Mouse (Mus musculus): ENCODE results near the gene Eef2. TPM values are rescaled to one million over a fixed set of nuclear protein-coding genes. Genes with fewer than 3 reads are reported as not detected.
A peak's percentile ranks its signal among the peaks of the same experiment; 100 is the strongest.
"Not testable (repeated sequence)": the region's sequence is repeated elsewhere in the genome, so short reads cannot be mapped to it uniquely, and the experiment has no call there.

Gene Eef2
- polyA plus RNA-seq, 1 experiment, result 468 TPM

GRCm38 (mm10) chr10:81179451-81180342 lies 3.3 kb downstream of the Eef2 start:
- no peak overlapping the region for H3K27ac ChIP-seq (ENCODE audit: control insufficient read depth, insufficient read depth, low read depth, low read length, poor library complexity)
- H3K4me3 ChIP-seq (replicated peaks; ENCODE audit: control insufficient read depth, low read depth, low read length), result no peak overlapping the region
- peaks cover 7% of the 10 kb centered on the region; the same call in 1 of the 2 replicates for H3K4me1 ChIP-seq (ENCODE audit: control insufficient read depth, insufficient read depth, low read length)
- TF ChIP-seq CTCF (IDR thresholded peaks at IDR 0.05; ENCODE audit: control insufficient read depth, insufficient read depth, low read length), result no peak
- TF ChIP-seq POLR2A (IDR thresholded peaks at IDR 0.05; ENCODE audit: borderline replicate concordance, control insufficient read depth, low read depth, low read length), result 0 out of 2 replicates have a peak, but pooled peaks have one; percentile 5
- WGBS, result 90% methylated on average over 32 of the region's 32 CpGs

DNA sequence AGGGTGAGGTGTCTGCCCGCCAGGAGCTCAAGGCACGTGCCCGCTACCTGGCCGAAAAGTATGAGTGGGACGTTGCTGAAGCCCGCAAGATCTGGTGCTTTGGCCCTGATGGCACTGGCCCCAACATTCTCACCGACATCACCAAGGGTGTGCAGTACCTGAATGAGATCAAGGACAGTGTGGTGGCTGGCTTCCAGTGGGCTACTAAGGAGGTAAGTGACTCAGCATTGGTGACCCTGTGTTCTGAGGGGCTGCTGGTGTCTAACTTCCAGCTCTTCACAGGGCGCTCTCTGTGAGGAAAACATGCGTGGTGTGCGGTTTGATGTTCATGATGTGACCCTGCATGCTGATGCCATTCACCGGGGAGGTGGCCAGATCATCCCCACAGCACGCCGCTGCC lies 4.5 kb downstream of the Eef2 start:
- WGBS, result 94% methylated on average over 13 of the region's 13 CpGs
- Histone ChIP-seq H3K27ac (ENCODE audit: control insufficient read depth, insufficient read depth, low read depth, low read length, poor library complexity) (no peak overlapping the region), H3K4me3 (replicated peaks; ENCODE audit: control insufficient read depth, low read depth, low read length) (no peak overlapping the region), H3K4me1 (ENCODE audit: control insufficient read depth, insufficient read depth, low read length) (peaks cover 6% of the 10 kb centered on the region; the same call in 1 of the 2 replicates)
- no peak for TF ChIP-seq POLR2A (IDR thresholded peaks at IDR 0.05; ENCODE audit: borderline replicate concordance, control insufficient read depth, low read depth, low read length)
- TF ChIP-seq CTCF (IDR thresholded peaks at IDR 0.05; ENCODE audit: control insufficient read depth, insufficient read depth, low read length), result no peak

- not testable (repeated sequence) for H3K27ac ChIP-seq (ENCODE audit: control insufficient read depth, insufficient read depth, low read depth, low read length, poor library complexity); H3K4me1 ChIP-seq (ENCODE audit: control insufficient read depth, insufficient read depth, low read length); H3K4me3 ChIP-seq (replicated peaks; ENCODE audit: control insufficient read depth, low read depth, low read length)
- WGBS, result 87% methylated on average over 12 of the region's 12 CpGs
Observed at GRCm38 (mm10) chr10:81181860-81182259, 5.4 kb downstream of the Eef2 start.

DNA sequence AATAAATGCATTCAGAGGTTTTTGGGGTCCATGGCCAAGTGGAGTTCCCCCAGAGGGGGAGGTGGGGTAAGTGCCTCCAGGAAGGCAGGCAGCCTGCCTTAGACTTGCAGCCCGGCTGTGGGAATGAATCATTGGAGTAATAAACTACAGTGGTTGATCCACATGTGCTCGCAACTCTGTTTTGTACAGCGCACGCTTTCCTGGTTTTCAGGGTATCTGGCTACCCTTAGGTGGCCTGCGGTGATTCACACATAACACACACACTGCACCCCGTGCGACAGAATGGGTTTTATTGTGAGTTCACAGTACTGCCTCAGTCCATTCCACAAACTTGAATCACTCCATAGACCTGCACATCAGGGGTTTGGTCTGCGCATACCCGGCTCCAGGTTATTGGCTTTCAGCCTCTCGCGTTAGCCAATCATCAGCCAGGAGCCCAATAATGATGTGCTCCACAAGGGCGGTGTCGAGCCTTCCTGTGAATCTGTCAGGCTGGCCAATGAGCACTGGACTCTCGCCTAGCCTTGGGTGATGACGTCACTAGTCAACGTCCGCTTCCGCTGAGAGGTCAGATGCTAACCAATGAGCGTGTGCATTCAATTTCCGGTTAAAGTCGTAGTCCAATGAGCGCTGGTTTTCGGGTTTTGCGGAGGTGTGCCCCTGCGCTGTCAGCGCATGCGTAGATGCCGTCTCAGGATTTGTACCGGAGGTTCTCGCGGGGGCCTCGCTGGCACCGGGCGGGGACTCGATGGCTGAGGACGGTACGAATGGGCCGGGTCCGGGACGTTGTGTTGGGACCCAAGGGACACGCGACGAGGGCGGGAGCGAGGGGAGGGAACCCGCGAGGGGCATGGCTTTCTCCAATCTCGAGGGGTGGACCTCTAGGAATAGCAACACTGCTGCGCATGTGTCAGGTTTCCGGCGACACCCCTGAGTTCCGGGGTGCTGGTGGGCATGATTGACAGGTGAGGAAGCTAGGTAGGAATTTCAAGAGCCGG lies 6.2 kb downstream of the Eef2 start, which contains the start of gene Dapk3:
TSS of gene Dapk3 (plus strand) at position 670 of the 998 bp plus-strand sequence.
- TF ChIP-seq POLR2A (IDR thresholded peaks at IDR 0.05; ENCODE audit: borderline replicate concordance, control insufficient read depth, low read depth, low read length) (peak; percentile 65; the same call in 1 of the 2 replicates), CTCF (IDR thresholded peaks at IDR 0.05; ENCODE audit: control insufficient read depth, insufficient read depth, low read length) (no peak)
- H3K4me3 ChIP-seq (replicated peaks; ENCODE audit: control insufficient read depth, low read depth, low read length), result peak within 1 kb of the TSS; percentile 84
- 9% methylated on average over 53 of the region's 53 CpGs for WGBS
- H3K27ac ChIP-seq (ENCODE audit: control insufficient read depth, insufficient read depth, low read depth, low read length, poor library complexity), result peak within 1 kb of the TSS; percentile 82
- H3K4me1 ChIP-seq (ENCODE audit: control insufficient read depth, insufficient read depth, low read length), result peaks cover 4% of the 10 kb centered on the region; the same call in 1 of the 2 replicates

DNA sequence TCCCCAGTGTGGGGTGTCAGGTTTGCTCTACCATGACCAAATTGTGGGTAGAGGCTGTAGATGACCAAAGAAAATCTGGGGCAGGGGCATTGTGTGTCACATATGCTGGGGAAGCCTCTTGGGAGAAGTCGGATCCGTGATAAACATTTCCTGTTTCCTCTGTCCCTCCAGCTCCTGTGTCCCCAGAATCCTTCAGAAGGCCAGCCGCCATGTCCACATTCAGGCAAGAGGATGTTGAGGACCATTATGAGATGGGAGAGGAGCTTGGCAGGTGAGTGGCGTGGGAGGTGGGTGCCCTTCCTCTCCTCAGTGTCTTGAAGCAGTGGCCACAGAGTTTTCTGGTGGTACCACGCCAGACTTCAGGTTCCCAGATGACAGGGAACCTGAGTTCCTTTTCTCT lies 7.4 kb downstream of the Eef2 start, which contains the start of gene 4930442H23Rik:
TSS of gene 4930442H23Rik (minus strand) at position 45 of the 400 bp plus-strand sequence.
- Histone ChIP-seq H3K27ac (ENCODE audit: control insufficient read depth, insufficient read depth, low read depth, low read length, poor library complexity) (peak within 1 kb of the TSS; percentile 82), H3K4me3 (replicated peaks; ENCODE audit: control insufficient read depth, low read depth, low read length) (peak within 1 kb of the TSS; percentile 84), H3K4me1 (ENCODE audit: control insufficient read depth, insufficient read depth, low read length) (peaks cover 2% of the 10 kb centered on the region; the same call in 1 of the 2 replicates)
- TF ChIP-seq CTCF (IDR thresholded peaks at IDR 0.05; ENCODE audit: control insufficient read depth, insufficient read depth, low read length) (no peak), POLR2A (IDR thresholded peaks at IDR 0.05; ENCODE audit: borderline replicate concordance, control insufficient read depth, low read depth, low read length) (no peak)
- whole genome bisulfite sequencing, result 83% methylated on average over 5 of the region's 5 CpGs

- no peak for TF ChIP-seq CTCF (IDR thresholded peaks at IDR 0.05; ENCODE audit: control insufficient read depth, insufficient read depth, low read length)
- TF ChIP-seq POLR2A (IDR thresholded peaks at IDR 0.05; ENCODE audit: borderline replicate concordance, control insufficient read depth, low read depth, low read length), result no peak
- WGBS, result 83% methylated on average over 4 of the region's 4 CpGs
- Histone ChIP-seq H3K27ac (ENCODE audit: control insufficient read depth, insufficient read depth, low read depth, low read length, poor library complexity) (no peak overlapping the region), H3K4me1 (ENCODE audit: control insufficient read depth, insufficient read depth, low read length) (peaks cover 2% of the 10 kb centered on the region; the same call in 1 of the 2 replicates), H3K4me3 (replicated peaks; ENCODE audit: control insufficient read depth, low read depth, low read length) (no peak overlapping the region)
Observed at GRCm38 (mm10) chr10:81184765-81185164, 8.3 kb downstream of the Eef2 start.

DNA sequence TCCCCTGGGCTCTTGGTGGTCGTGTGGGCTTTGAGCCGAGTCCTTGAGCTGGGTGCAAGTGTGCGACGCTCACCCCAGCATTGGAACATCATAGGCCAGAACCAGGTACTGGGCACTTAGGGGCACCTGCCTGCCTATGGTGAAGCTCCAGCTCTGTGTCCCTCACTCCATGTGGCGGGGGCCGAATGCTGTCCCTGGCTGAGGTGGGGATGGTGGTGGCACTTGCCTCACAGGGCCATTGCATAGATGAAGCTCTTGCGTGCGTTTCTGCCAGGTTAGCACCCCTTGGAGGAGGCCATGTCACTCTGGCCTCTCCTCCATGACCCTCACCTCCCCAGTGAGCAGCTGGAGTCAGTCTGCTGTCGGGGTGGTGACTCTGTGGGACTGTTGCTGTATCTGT lies 10.7 kb downstream of the Eef2 start:
- Histone ChIP-seq H3K4me3 (replicated peaks; ENCODE audit: control insufficient read depth, low read depth, low read length) (no peak overlapping the region), H3K27ac (ENCODE audit: control insufficient read depth, insufficient read depth, low read depth, low read length, poor library complexity) (no peak overlapping the region), H3K4me1 (ENCODE audit: control insufficient read depth, insufficient read depth, low read length) (peaks cover 5% of the 10 kb centered on the region)
- 85% methylated on average over 9 of the region's 9 CpGs for WGBS
- TF ChIP-seq CTCF (IDR thresholded peaks at IDR 0.05; ENCODE audit: control insufficient read depth, insufficient read depth, low read length) (no peak), POLR2A (IDR thresholded peaks at IDR 0.05; ENCODE audit: borderline replicate concordance, control insufficient read depth, low read depth, low read length) (no peak; the same call in 1 of the 2 replicates)

Measured in bone marrow, adult 2 months (tissue).